Mouse (Mus musculus): ENCODE measurements around the gene Cyyr1. TPM values are rescaled to one million over a fixed set of nuclear protein-coding genes. Genes with fewer than 3 reads are reported as not detected.
"Not testable (repeated sequence)": the region's sequence is repeated elsewhere in the genome, so short reads cannot be mapped to it uniquely, and the experiment has no call there.

Gene Cyyr1
- 2.8 and 2.9 TPM in 2 replicates for polyA plus RNA-seq (2012; rRNA removed)

DNA sequence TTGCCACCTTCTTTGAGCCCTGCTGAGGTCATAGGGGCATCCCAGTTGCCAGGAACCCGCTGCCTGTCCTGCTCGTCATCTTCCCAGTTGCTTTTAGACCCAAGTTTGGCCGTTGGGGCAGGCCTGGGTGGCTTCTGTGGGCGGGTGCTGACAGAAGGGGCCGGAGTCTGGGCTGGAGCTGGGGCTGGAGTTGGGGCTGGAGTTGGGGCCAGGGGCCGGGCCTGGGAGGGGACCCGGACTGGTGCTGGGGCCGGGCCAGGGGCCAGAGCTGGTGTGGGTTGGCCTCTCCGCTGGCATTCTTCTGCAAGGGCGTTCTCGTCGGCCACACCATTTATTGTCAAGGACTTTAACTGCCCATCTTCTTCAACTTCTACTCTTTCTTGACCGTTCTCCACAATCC is at the start of gene Cyyr1:
Gene Cyyr1, minus strand, starts transcription at position 101 of the 400 bp plus-strand sequence.
- not testable (repeated sequence) for H3K27ac ChIP-seq (ENCODE audit: control insufficient read depth, insufficient read depth, low read depth, low read length); H3K36me3 ChIP-seq (ENCODE audit: control insufficient read depth, insufficient read depth, low read length); H3K27me3 ChIP-seq (ENCODE audit: control insufficient read depth, insufficient read depth, low read length); H3K4me1 ChIP-seq (ENCODE audit: control insufficient read depth, insufficient read depth, low read length)
- H3K4me3 ChIP-seq (ENCODE audit: control insufficient read depth, low read depth, low read length): peak within 1 kb of the TSS; percentile 49

DNA sequence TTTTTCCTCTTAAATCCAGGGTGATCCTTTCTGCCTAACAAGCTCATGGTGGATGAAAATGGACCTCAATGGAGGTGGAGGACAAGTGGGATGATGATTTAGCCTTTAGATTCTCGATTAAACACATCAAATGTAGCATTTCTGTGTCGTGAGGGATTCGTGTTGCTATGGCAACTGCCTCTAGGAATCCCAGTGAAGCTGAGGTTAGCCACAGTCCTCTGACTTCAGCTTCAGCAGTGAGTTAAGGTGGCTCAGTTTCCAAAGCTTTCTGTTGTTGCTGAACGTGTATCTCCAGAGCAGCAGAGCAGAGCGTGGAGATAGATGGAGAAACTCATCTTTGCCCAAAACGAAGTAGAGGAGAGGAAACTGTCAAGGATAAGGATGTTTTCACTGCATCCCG is 35.6 kb upstream of the Cyyr1 start:
- no peak for TF ChIP-seq POLR2A (IDR thresholded peaks at IDR 0.05; ENCODE audit: control insufficient read depth, low read depth, low read length)
- TF ChIP-seq CTCF (IDR thresholded peaks at IDR 0.05; ENCODE audit: control insufficient read depth, insufficient read depth, insufficient replicate concordance, low read depth, low read length): no peak
- H3K36me3 ChIP-seq (ENCODE audit: control insufficient read depth, insufficient read depth, low read length): no peaks in the 10 kb centered on the region
- no peaks in the 10 kb centered on the region for H3K27me3 ChIP-seq (ENCODE audit: control insufficient read depth, insufficient read depth, low read length)
- no peaks in the 10 kb centered on the region for H3K4me1 ChIP-seq (ENCODE audit: control insufficient read depth, insufficient read depth, low read length)
- H3K27ac ChIP-seq (ENCODE audit: control insufficient read depth, insufficient read depth, low read depth, low read length): no peak overlapping the region
- H3K4me3 ChIP-seq (ENCODE audit: control insufficient read depth, low read depth, low read length): no peak overlapping the region

DNA sequence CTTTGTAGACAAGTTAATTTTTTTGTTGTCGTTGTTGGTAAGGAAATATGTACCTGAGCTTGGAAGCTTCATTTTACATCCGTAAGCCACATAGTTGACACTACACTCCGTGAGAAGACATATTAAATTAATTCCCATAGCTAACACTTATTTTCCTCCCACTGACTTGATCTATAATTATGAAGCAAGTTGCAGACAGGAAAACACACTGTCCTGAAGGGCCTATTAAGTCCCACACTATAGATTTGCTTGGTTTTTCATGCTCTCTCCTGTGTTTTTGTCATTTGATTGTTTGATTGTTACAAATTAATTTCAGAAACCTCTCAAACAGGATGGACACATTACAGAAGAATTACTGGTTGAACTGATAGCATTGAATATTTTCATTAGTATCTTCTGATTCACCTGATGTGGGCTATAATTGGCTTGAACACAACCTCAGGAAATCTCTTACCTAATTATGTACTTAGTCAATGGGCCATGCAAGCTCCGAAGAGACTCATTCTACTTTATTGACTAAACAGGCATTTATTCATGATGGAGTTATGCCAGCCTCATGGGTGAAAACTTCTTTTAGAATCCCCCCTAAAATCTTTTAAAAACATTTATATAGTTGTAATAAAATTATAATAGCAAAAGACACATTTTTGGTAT is 34.5 kb upstream of the Cyyr1 start:
- Histone ChIP-seq H3K27ac (ENCODE audit: control insufficient read depth, insufficient read depth, low read depth, low read length) (no peak overlapping the region), H3K27me3 (ENCODE audit: control insufficient read depth, insufficient read depth, low read length) (no peaks in the 10 kb centered on the region)
- TF ChIP-seq CTCF (IDR thresholded peaks at IDR 0.05; ENCODE audit: control insufficient read depth, insufficient read depth, insufficient replicate concordance, low read depth, low read length) (no peak), POLR2A (IDR thresholded peaks at IDR 0.05; ENCODE audit: control insufficient read depth, low read depth, low read length) (no peak)

DNA sequence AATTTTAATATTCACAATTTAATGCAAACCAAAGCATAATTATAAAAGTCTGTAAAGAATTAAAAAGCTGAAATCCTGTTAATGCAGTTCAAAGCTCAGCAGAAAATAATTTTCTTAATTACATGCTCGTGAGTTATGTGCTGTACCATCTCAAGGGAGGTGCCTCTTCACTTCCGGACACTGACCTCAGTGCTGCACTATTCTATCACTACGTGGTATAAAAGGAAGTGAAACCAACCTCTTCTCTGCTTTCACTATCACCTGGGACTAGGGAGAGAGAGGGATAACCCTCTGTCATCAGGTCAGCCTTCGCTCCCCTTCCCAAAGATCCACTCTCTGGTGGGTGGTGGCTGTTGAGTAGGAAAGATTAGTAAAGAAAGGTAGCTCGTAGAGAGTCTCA is 13.3 kb upstream of the Cyyr1 start:
- H3K36me3 ChIP-seq (ENCODE audit: control insufficient read depth, insufficient read depth, low read length): no peaks in the 10 kb centered on the region
- H3K4me1 ChIP-seq (ENCODE audit: control insufficient read depth, insufficient read depth, low read length): no peaks in the 10 kb centered on the region
- H3K27ac ChIP-seq (ENCODE audit: control insufficient read depth, insufficient read depth, low read depth, low read length): no peak overlapping the region
- TF ChIP-seq CTCF (IDR thresholded peaks at IDR 0.05; ENCODE audit: control insufficient read depth, insufficient read depth, insufficient replicate concordance, low read depth, low read length) (no peak), POLR2A (IDR thresholded peaks at IDR 0.05; ENCODE audit: control insufficient read depth, low read depth, low read length) (no peak)
- H3K4me3 ChIP-seq (ENCODE audit: control insufficient read depth, low read depth, low read length): no peak overlapping the region
- H3K27me3 ChIP-seq (ENCODE audit: control insufficient read depth, insufficient read depth, low read length): no peaks in the 10 kb centered on the region

More for the DNA sequence above, 34.5 kb upstream of the Cyyr1 start:
- H3K36me3 ChIP-seq (ENCODE audit: control insufficient read depth, insufficient read depth, low read length): no peaks in the 10 kb centered on the region
- no peak overlapping the region for H3K4me3 ChIP-seq (ENCODE audit: control insufficient read depth, low read depth, low read length)
- no peaks in the 10 kb centered on the region for H3K4me1 ChIP-seq (ENCODE audit: control insufficient read depth, insufficient read depth, low read length)

DNA sequence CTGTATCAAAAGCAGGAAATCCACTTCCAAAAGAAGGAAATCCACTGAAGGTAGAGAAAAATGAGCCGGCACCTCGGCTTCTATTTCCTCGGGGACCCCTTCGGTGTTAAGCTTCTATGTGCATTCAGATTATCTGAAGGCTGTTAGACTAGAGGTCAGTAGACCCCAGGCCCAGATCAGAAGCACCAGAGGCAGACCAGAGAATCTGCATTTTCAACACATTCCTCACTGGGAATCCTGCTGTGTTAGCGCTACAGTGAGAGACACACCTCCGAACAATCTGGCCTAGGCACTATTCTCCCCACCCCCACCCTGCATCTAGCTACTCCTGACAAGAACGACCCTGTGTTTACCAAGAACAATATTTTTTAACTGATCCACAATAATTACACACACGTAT is 641 bp upstream of the Cyyr1 start:
- H3K36me3 ChIP-seq (ENCODE audit: control insufficient read depth, insufficient read depth, low read length): no peaks in the 10 kb centered on the region
- H3K27me3 ChIP-seq (ENCODE audit: control insufficient read depth, insufficient read depth, low read length): no peaks in the 10 kb centered on the region
- no peak for TF ChIP-seq POLR2A (IDR thresholded peaks at IDR 0.05; ENCODE audit: control insufficient read depth, low read depth, low read length)
- TF ChIP-seq CTCF (IDR thresholded peaks at IDR 0.05; ENCODE audit: control insufficient read depth, insufficient read depth, insufficient replicate concordance, low read depth, low read length): no peak
- H3K4me1 ChIP-seq (ENCODE audit: control insufficient read depth, insufficient read depth, low read length): peaks cover 7% of the 10 kb centered on the region
- H3K4me3 ChIP-seq (ENCODE audit: control insufficient read depth, low read depth, low read length): peak overlapping the region; percentile 49
- H3K27ac ChIP-seq (ENCODE audit: control insufficient read depth, insufficient read depth, low read depth, low read length): no peak overlapping the region

DNA sequence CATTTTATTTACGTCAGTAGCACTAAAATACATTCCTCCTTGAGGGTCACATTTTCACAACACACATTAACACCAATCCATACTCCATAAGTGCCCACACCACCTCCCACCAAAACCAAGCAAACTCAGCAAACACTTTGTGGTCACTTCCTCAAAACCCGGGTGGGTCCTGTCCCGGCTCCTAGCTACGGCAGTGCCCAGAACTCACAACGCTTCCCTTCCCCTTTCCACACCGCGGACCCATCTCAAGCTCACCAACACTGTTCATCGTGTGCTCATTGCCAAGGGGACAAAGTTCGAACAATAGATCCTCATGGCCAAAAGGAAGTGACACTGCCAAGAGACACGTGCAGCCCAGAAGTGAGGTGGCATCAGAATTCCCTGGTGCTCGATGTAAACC is 1.2 kb downstream of the Cyyr1 start:
- not testable (repeated sequence) for H3K4me3 ChIP-seq (ENCODE audit: control insufficient read depth, low read depth, low read length); H3K27ac ChIP-seq (ENCODE audit: control insufficient read depth, insufficient read depth, low read depth, low read length); H3K36me3 ChIP-seq (ENCODE audit: control insufficient read depth, insufficient read depth, low read length); H3K27me3 ChIP-seq (ENCODE audit: control insufficient read depth, insufficient read depth, low read length); H3K4me1 ChIP-seq (ENCODE audit: control insufficient read depth, insufficient read depth, low read length)

DNA sequence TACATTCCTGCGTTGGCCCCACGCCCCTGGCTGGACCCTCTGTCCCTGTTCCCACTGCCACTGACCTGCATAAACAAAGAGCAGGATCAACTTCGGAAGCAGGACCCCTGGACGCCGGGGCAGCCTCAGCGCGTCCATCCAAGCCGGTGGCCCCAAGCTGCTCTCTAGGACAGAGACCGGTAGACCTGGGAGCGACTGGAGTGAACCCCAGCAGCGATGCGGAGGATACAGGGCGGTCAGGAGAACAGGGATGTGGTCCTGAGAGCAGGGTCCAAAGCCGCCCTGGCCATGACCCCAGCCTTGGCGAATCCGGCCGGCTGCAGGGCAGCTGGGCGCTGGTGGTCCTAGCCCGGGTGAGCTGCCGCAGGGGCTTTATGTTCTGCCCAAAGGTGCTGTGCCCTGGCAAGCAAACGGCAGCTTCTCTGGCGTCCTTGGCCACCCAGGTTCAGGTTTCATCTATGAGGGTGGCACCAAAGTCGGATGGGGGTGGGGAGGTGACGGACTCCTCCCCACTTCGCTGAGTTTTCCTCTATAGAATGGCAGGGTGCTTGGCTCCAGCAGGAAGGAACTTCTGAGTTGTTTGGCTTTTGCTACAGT is 3.1 kb downstream of the Cyyr1 start:
- Histone ChIP-seq H3K36me3 (ENCODE audit: control insufficient read depth, insufficient read depth, low read length) (no peaks in the 10 kb centered on the region), H3K4me3 (ENCODE audit: control insufficient read depth, low read depth, low read length) (peak overlapping the region; percentile 27), H3K27ac (ENCODE audit: control insufficient read depth, insufficient read depth, low read depth, low read length) (no peak overlapping the region), H3K27me3 (ENCODE audit: control insufficient read depth, insufficient read depth, low read length) (no peaks in the 10 kb centered on the region), H3K4me1 (ENCODE audit: control insufficient read depth, insufficient read depth, low read length) (peaks cover 7% of the 10 kb centered on the region)
- TF ChIP-seq CTCF (IDR thresholded peaks at IDR 0.05; ENCODE audit: control insufficient read depth, insufficient read depth, insufficient replicate concordance, low read depth, low read length): no peak
- no peak for TF ChIP-seq POLR2A (IDR thresholded peaks at IDR 0.05; ENCODE audit: control insufficient read depth, low read depth, low read length)

DNA sequence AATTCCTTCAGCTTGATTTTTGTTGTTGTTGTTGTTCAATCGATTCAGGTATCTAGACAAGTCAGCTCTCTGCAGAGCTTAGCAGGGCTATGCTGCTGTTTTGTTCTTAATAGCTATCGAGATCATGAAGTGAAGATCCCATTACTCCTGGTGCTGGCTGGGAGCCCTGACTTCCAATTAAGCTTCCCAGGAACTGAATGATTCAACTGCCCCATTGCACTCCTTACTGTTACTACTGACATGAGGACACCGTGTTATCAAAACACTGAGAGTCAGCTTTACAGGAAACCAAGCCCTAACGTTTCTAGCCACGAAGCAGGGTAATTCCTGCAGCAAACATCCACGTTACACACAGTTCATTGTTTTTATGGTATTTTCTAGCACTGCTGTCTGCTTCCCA is 6.7 kb downstream of the Cyyr1 start:
- H3K4me1 ChIP-seq (ENCODE audit: control insufficient read depth, insufficient read depth, low read length): peaks cover 7% of the 10 kb centered on the region
- TF ChIP-seq CTCF (IDR thresholded peaks at IDR 0.05; ENCODE audit: control insufficient read depth, insufficient read depth, insufficient replicate concordance, low read depth, low read length): no peak
- no peak for TF ChIP-seq POLR2A (IDR thresholded peaks at IDR 0.05; ENCODE audit: control insufficient read depth, low read depth, low read length)
- no peak overlapping the region for H3K4me3 ChIP-seq (ENCODE audit: control insufficient read depth, low read depth, low read length)
- H3K27ac ChIP-seq (ENCODE audit: control insufficient read depth, insufficient read depth, low read depth, low read length): no peak overlapping the region
- no peaks in the 10 kb centered on the region for H3K27me3 ChIP-seq (ENCODE audit: control insufficient read depth, insufficient read depth, low read length)
- no peaks in the 10 kb centered on the region for H3K36me3 ChIP-seq (ENCODE audit: control insufficient read depth, insufficient read depth, low read length)
